Mouse (Mus musculus): ENCODE data around the gene Lrrc8a. TPM values are rescaled to one million over a fixed set of nuclear protein-coding genes. Genes with fewer than 3 reads are reported as not detected.

Lrrc8a gene
- total RNA-seq, 2 experiments from 2014 or later = 21.2 to 22.1 TPM

- DNase-seq = peak; percentile 7
These were observed 24.7 kb downstream of the Lrrc8a start for GRCm38 (mm10) chr2:30261921-30262839.

- peak; percentile 20 for DNase-seq
These were observed 25.4 kb downstream of the Lrrc8a start for GRCm38 (mm10) chr2:30262840-30263441.

- DNase-seq = peak; percentile 3
These were observed 26.3 kb downstream of the Lrrc8a start for GRCm38 (mm10) chr2:30263811-30264210.

- DNase-seq = peak; percentile 5
These were observed 27.4 kb downstream of the Lrrc8a start for GRCm38 (mm10) chr2:30264671-30265519.

- DNase-seq = peak; percentile 52
These were observed 28.3 kb downstream of the Lrrc8a start, which contains the start of gene Phyhd1 for GRCm38 (mm10) chr2:30265767-30266253. Phyhd1 (plus strand) TSS chr2:30266203.

GRCm38 (mm10) chr2:30266392-30266941, 29.0 kb downstream of the Lrrc8a start:
- DNase-seq = peak; percentile 68

- DNase-seq = peak; percentile 1
These were observed 30.0 kb downstream of the Lrrc8a start for GRCm38 (mm10) chr2:30267466-30267865.

- DNase-seq = peak; percentile 3
These were observed 30.9 kb downstream of the Lrrc8a start for GRCm38 (mm10) chr2:30268371-30268770.

- no peak for DNase-seq
These were observed 31.9 kb downstream of the Lrrc8a start for GRCm38 (mm10) chr2:30269241-30269990.

GRCm38 (mm10) chr2:30270134-30270533, 32.6 kb downstream of the Lrrc8a start:
- peak; percentile 39 for DNase-seq

GRCm38 (mm10) chr2:30280743-30281142, 43.2 kb downstream of the Lrrc8a start, which contains the start of gene Gm28038:
Gm28038 (plus strand) TSS chr2:30281043.
- DNase-seq = no peak

- no peak for DNase-seq
These were observed 44.1 kb downstream of the Lrrc8a start for GRCm38 (mm10) chr2:30281651-30282050.

- DNase-seq = no peak
These were observed 45.7 kb downstream of the Lrrc8a start for GRCm38 (mm10) chr2:30283193-30283592.

- no peak for DNase-seq
These were observed 47.5 kb downstream of the Lrrc8a start for GRCm38 (mm10) chr2:30285004-30285403.

- no peak for DNase-seq
These were observed 48.1 kb downstream of the Lrrc8a start for GRCm38 (mm10) chr2:30285416-30286181.

GRCm38 (mm10) chr2:30286192-30287026, 48.9 kb downstream of the Lrrc8a start, which contains the start of the genes Dolk and Nup188:
Dolk (minus strand) TSS chr2:30286334.
Nup188 (plus strand) TSS chr2:30286397.
- DNase-seq = peak; percentile 99

GRCm38 (mm10) chr2:30287027-30287373, 49.5 kb downstream of the Lrrc8a start:
- DNase-seq = no peak

GRCm38 (mm10) chr2:30299525-30299924, 62.0 kb downstream of the Lrrc8a start:
- DNase-seq = no peak

GRCm38 (mm10) chr2:30299966-30300365, 62.5 kb downstream of the Lrrc8a start:
- no peak for DNase-seq
